Mouse (Mus musculus) heart, embryonic 10.5 days (tissue): ENCODE results near the gene Atp13a4. TPM values are rescaled to one million over a fixed set of nuclear protein-coding genes. Genes with fewer than 3 reads are reported as not detected.

Source experiments
- DNase-seq: peaks from one replicate; pipeline ENCODE4 v3.0.0-alpha.2; 2017; ENCODE audit warnings: low spot score
- H3K27ac ChIP-seq: fragments of 300-500 bp; sonication (generic); 2 replicates; pipeline ENCODE4 v1.5.1; 2016; ENCODE audit warnings: mild to moderate bottlenecking
- H3K27me3 ChIP-seq: fragments of 300-500 bp; sonication (generic); 2 replicates; pipeline ENCODE4 v1.6.1; 2016; ENCODE audit warnings: mild to moderate bottlenecking; ENCODE audit not compliant: poor library complexity, insufficient read depth, severe bottlenecking
- H3K36me3 ChIP-seq: fragments of 300-500 bp; sonication (generic); 2 replicates; pipeline ENCODE4 v1.6.1; 2016; ENCODE audit warnings: mild to moderate bottlenecking, moderate library complexity
- H3K4me1 ChIP-seq: fragments of 300-500 bp; sonication (generic); 2 replicates; pipeline ENCODE4 v1.6.1; 2016; ENCODE audit warnings: mild to moderate bottlenecking
- H3K4me3 ChIP-seq: fragments of 300-500 bp; sonication (generic); 2 replicates; pipeline ENCODE4 v1.5.1; 2016; ENCODE audit warnings: mild to moderate bottlenecking, moderate library complexity
- H3K9me3 ChIP-seq: fragments of 300-500 bp; sonication (generic); 2 replicates; pipeline ENCODE4 v1.6.1; 2016; ENCODE audit warnings: mild to moderate bottlenecking, moderate library complexity
- WGBS: fragments of 180-500 bp; shearing (Covaris S2); methylation state at CpG from one replicate; pipeline ENCODE4 v1.1.7; 2016; 5-methylcytosine and 5-hydroxymethylcytosine counted together
- polyA plus RNA-seq: library from polyadenylated mRNA; unstranded; fragments of >200 nt; fragmentation: Nextera tagmentation; extraction: Ambion mirVana; gene quantifications from 2 replicates; pipeline ENCODE4 v1.2.1, GENCODE M21; 2016

Atp13a4 gene
- polyA plus RNA-seq, 1 experiment from 2014 or later: 0.11 TPM

DNA sequence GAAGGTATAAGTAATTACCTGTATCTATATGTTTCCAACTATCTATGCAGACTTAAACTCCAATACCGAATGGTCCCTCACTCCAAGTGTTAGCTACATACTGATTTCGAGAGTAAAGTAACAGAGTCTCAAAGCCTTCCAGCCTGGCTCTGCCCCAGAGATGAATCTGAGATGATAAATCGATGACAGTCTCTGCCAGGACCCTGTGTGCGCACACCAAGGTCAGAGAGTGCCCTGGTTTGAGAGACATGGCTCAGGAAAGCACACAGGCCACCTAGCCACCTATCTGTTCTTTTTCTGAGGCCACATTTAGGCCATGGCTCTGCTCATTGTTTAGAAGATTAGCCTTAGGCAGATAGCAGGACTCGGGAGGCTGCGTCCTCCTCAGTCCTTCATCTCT lies 11.0 kb downstream of the Atp13a4 start:
- Histone ChIP-seq H3K4me1 (no peaks in the 10 kb centered on the region), H3K27ac (no peak overlapping the region), H3K27me3 (no peaks in the 10 kb centered on the region), H3K4me3 (no peak overlapping the region), H3K36me3 (no peaks in the 10 kb centered on the region), H3K9me3 (no peaks in the 10 kb centered on the region)
- WGBS: 72% methylated on average over 6 of the region's 6 CpGs
- no peak for DNase-seq

- 89% methylated on average over 6 of the region's 6 CpGs for WGBS
- Histone ChIP-seq H3K4me1 (no peaks in the 10 kb centered on the region), H3K36me3 (no peaks in the 10 kb centered on the region), H3K9me3 (no peaks in the 10 kb centered on the region), H3K27me3 (no peaks in the 10 kb centered on the region), H3K27ac (no peak overlapping the region), H3K4me3 (no peak overlapping the region)
- DNase-seq: no peak
Measured at GRCm38 (mm10) chr16:29527085-29527484, 17.6 kb downstream of the Atp13a4 start.

- Histone ChIP-seq H3K27me3 (no peaks in the 10 kb centered on the region), H3K27ac (no peak overlapping the region), H3K4me3 (no peak overlapping the region), H3K4me1 (no peaks in the 10 kb centered on the region), H3K36me3 (no peaks in the 10 kb centered on the region), H3K9me3 (no peaks in the 10 kb centered on the region)
- no peak for DNase-seq
- WGBS: 87% methylated on average over 8 of the region's 8 CpGs
Measured at GRCm38 (mm10) chr16:29526585-29526984, 18.1 kb downstream of the Atp13a4 start.

- no peak overlapping the region for H3K27ac ChIP-seq
- H3K4me3 ChIP-seq: no peak overlapping the region
- no peaks in the 10 kb centered on the region for H3K4me1 ChIP-seq
- no peaks in the 10 kb centered on the region for H3K36me3 ChIP-seq
- no peaks in the 10 kb centered on the region for H3K9me3 ChIP-seq
- no peaks in the 10 kb centered on the region for H3K27me3 ChIP-seq
- DNase-seq: no peak
- WGBS: 69% methylated on average over 3 of the region's 3 CpGs
Measured at GRCm38 (mm10) chr16:29512495-29512894, 32.2 kb downstream of the Atp13a4 start.

DNA sequence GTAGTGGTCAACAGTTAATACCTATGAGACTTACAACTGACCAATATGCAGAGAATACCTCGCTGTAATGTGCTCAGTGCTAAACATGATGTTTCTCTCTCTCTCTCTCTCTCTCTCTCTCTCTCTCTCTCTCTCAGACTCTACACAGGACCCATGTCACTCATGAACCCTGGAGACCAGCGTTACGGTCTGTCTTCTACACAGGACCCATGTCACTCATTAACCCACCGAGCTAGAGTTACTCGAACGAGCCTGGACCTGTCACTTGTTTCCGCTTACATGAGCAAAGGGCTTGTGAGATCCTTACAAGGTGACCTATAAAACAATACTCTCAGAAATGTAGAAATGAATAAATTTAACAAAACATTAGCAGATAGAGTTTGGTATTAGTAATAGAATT lies 33.9 kb downstream of the Atp13a4 start:
- no peak for DNase-seq
- Histone ChIP-seq H3K27ac (no peak overlapping the region), H3K4me1 (no peaks in the 10 kb centered on the region), H3K4me3 (no peak overlapping the region), H3K36me3 (no peaks in the 10 kb centered on the region), H3K27me3 (no peaks in the 10 kb centered on the region), H3K9me3 (no peaks in the 10 kb centered on the region)
- 82% methylated on average over 7 of the region's 7 CpGs for WGBS

DNA sequence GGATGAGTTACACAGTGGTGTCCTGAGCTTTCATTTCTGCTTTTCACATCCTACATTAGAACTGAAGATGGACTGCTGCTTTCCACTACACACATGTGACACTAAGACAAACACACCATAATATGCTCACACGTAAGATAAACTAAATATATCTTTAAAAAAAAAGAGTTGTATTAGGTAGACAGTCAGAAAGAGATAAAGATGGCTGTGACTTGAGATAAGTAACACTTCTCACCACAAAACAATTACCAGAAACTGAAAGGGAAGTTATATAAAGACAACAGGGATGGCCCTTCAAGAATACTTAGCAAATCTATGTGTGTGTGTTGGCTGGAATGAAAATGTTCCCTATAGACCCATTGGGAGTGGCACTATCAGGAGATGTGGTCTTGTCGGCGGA lies 34.8 kb downstream of the Atp13a4 start:
- Histone ChIP-seq H3K27me3 (no peaks in the 10 kb centered on the region), H3K36me3 (no peaks in the 10 kb centered on the region), H3K4me3 (no peak overlapping the region), H3K4me1 (no peaks in the 10 kb centered on the region), H3K9me3 (no peaks in the 10 kb centered on the region), H3K27ac (no peak overlapping the region)
- no peak for DNase-seq
- WGBS: 67% methylated on average over 3 of the region's 3 CpGs

- no peak for DNase-seq
- H3K27ac ChIP-seq: no peak overlapping the region
- no peak overlapping the region for H3K4me3 ChIP-seq
- H3K9me3 ChIP-seq: no peaks in the 10 kb centered on the region
- no peaks in the 10 kb centered on the region for H3K27me3 ChIP-seq
- WGBS: 76% methylated on average over 4 of the region's 4 CpGs
- H3K4me1 ChIP-seq: no peaks in the 10 kb centered on the region
- no peaks in the 10 kb centered on the region for H3K36me3 ChIP-seq
Measured at GRCm38 (mm10) chr16:29504671-29505070, 40.0 kb downstream of the Atp13a4 start.

GRCm38 (mm10) chr16:29504198-29504597 lies 40.5 kb downstream of the Atp13a4 start:
- WGBS: 73% methylated on average over 9 of the region's 9 CpGs
- Histone ChIP-seq H3K4me3 (no peak overlapping the region), H3K4me1 (no peaks in the 10 kb centered on the region), H3K36me3 (no peaks in the 10 kb centered on the region), H3K27me3 (no peaks in the 10 kb centered on the region), H3K9me3 (no peaks in the 10 kb centered on the region), H3K27ac (no peak overlapping the region)
- no peak for DNase-seq

DNA sequence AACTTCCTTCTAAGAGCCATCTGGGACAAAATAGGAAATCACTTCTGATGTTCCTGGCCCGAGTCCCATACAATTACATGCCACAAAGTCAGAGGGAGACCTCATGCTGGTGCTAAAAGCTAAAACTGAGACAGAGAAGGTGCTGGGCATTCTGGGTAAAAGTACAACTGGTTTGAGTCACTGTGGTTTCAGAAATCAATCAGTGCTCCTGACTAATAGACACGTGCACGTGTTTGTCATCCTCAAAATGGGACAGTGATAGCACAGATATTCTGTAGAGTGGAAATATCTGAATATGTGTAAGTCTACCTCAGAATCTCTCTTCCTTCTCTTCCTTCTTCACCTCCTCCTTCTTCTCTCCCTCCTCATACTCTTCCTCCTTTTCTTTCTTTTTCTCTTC lies 53.6 kb downstream of the Atp13a4 start:
- Histone ChIP-seq H3K4me3 (no peak overlapping the region), H3K27ac (no peak overlapping the region), H3K27me3 (no peaks in the 10 kb centered on the region), H3K36me3 (no peaks in the 10 kb centered on the region), H3K9me3 (no peaks in the 10 kb centered on the region), H3K4me1 (no peaks in the 10 kb centered on the region)
- 70% methylated on average over 3 of the region's 3 CpGs for WGBS
- DNase-seq: no peak

DNA sequence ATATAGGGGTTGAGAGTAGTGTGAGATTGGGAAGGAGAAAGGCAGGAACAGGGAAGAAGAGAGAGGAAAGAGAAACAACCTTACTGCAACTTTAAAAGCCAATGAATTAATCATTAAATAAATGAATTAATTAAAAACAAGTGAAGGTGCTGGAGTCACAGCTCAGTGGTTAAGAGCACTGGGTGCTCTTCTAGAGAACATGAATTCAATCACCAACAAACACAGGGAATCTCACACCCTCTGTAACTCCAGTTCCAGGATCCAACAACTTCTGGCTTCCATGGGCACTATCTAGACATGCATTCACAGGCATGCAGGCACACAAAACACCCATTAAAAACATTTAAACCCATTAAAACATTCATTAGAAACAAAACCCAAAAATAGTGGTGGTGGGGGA lies 63.2 kb downstream of the Atp13a4 start:
- DNase-seq: no peak
- no peaks in the 10 kb centered on the region for H3K36me3 ChIP-seq
- no peak overlapping the region for H3K4me3 ChIP-seq
- H3K4me1 ChIP-seq: no peaks in the 10 kb centered on the region
- no peaks in the 10 kb centered on the region for H3K9me3 ChIP-seq
- H3K27me3 ChIP-seq: no peaks in the 10 kb centered on the region
- no peak overlapping the region for H3K27ac ChIP-seq

DNA sequence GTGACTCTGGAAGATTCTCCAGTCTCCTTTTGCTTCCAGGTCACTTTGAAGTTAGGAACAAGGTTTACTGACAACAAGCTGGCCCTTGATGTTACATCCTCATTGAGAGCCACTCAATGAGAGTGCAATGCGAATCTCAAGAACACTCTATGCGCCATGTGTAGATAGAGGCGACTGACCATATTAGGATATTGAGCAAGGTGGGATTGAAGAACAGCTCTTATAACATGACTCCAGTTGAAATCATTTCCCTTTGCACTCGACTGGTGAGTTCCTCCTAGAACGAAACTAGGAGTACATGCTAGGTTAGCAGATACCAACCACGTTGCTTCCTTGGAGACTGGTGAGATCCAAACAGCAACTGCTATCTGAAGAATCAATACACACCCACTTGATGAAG lies 64.3 kb downstream of the Atp13a4 start:
- Histone ChIP-seq H3K27ac (no peak overlapping the region), H3K9me3 (no peaks in the 10 kb centered on the region), H3K4me1 (no peaks in the 10 kb centered on the region), H3K27me3 (no peaks in the 10 kb centered on the region), H3K36me3 (no peaks in the 10 kb centered on the region), H3K4me3 (no peak overlapping the region)
- WGBS: 85% methylated on average over 6 of the region's 6 CpGs
- no peak for DNase-seq

DNA sequence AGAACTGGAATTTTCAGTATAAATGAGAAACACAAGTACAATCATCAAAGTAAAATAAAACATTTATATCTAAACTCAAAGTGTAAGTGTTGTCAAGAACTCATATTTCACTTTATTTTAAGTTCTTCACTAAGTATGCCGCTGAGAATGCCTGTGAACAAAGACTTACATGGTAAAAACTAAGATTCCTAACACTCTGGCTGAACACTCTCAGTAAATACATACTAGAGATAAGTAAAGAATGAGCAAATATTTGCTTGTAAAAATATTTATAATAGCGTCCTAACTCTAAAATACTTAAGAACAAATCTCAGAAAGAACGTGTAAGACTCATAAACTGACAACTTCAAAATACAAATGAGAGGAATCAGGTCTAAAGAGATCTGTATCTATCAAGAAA lies 80.9 kb downstream of the Atp13a4 start:
- Histone ChIP-seq H3K27me3 (no peaks in the 10 kb centered on the region), H3K36me3 (no peaks in the 10 kb centered on the region), H3K4me3 (no peak overlapping the region), H3K9me3 (no peaks in the 10 kb centered on the region), H3K4me1 (no peaks in the 10 kb centered on the region), H3K27ac (no peak overlapping the region)
- no peak for DNase-seq
- 65% methylated on average over 3 of the region's 3 CpGs for WGBS

DNA sequence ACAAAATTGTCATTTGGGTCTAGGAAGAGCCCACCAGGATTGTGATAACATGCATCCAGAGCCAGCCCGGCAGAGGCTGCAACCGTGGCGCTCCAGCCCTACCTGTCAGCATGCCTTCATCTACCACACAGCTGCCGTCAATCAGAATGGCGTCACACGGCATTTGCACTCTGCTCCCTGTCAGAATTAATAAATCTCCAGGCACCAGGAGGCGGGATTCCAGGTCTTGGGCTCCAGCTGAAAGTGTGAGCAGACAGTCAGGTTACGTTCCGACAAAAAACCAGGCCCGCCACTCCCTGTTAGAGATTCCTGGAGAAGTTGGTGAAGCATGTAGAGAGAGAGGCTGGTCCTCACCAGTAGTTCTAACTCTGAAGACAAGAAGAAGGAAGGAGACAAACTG lies 85.3 kb downstream of the Atp13a4 start:
- Histone ChIP-seq H3K27me3 (no peaks in the 10 kb centered on the region), H3K27ac (no peak overlapping the region), H3K4me3 (no peak overlapping the region), H3K4me1 (no peaks in the 10 kb centered on the region), H3K9me3 (no peaks in the 10 kb centered on the region), H3K36me3 (no peaks in the 10 kb centered on the region)
- DNase-seq: no peak
- WGBS: 65% methylated on average over 10 of the region's 10 CpGs

DNA sequence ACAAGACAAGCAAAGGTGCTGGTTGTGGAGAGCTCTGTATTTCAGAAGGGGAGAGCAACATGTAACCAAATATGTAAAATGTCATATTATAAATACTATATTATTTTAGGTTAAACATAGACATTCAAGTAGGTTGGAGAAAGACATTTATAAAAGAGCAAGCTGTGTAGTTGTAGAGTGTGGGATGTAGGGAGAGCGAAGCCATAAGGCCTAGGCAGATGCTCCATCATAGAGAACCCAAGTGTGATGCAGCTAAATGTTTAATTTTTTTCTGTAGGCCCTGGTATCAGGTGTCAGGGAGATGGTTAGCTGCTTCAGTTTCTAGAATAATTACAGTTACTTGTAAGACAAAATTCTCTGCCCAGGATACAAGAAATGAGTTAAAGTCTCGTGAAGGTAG lies 87.8 kb downstream of the Atp13a4 start:
- Histone ChIP-seq H3K9me3 (no peaks in the 10 kb centered on the region), H3K4me1 (no peaks in the 10 kb centered on the region), H3K27me3 (no peaks in the 10 kb centered on the region), H3K27ac (no peak overlapping the region), H3K4me3 (no peak overlapping the region), H3K36me3 (no peaks in the 10 kb centered on the region)
- DNase-seq: no peak
- WGBS: 74% methylated on average over 2 of the region's 2 CpGs
